Mouse (Mus musculus): Measurements from ENCODE around the gene Odf3b. TPM values are rescaled to one million over a fixed set of nuclear protein-coding genes. Genes with fewer than 3 reads are reported as not detected.

Odf3b gene
- total and polyA plus RNA-seq, 2 experiments from 2014 or later: 8.6 to 10.7 TPM

DNA sequence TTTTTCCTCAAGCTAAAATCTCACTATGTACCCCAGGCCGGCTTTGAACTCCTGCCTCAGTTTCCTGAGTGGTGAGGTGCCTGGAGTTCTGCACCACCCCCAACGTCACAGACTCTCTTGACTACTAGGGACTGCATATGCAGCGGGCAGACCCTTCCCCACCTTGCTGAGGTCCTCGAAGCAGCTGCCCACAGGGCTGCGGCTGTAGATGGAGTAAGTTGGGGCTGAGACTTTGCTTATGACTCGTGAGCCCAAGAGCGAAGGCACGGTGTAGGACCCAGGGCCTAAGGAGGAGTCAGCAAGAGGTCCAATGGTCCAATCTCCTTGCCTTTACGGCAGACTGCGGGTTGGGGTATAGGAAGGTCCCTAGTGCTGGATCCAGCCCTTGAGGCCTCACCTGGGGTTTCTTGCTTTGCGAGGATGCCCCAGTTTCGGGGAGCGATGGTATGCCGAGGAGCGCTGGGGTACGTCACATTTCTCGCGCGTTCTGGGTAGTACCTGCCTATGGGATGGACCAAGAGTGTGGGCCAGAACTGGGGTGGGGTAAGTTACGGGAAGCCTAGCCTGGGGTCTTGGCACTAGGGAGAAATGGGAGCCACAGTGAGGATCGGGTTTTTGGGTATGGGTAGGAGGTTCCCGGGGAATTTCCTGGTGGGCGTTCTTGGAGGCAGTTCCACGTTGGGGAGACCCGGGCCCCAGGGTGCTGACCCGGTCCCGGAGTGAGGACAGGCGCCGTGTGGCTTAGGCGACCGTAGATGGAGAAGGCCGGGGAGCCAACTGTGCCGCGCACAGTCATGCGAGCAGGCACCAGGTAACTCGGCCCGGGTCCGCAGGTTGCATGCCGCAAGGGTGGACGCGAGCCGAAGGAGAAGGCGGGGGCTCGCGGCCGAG, 899 bp downstream of the Odf3b start:
- DNase-seq (ENCODE audit: low spot score): no peak
- no peaks in the 10 kb centered on the region for H3K36me3 ChIP-seq (ENCODE audit: insufficient read depth, low read length)
- 14% methylated on average over 46 of the region's 46 CpGs for WGBS
- peaks cover 16% of the 10 kb centered on the region for H3K4me1 ChIP-seq (ENCODE audit: insufficient read depth, low read length)
- H3K27ac ChIP-seq (ENCODE audit: low read depth, low read length): no peak overlapping the region
- H3K4me2 ChIP-seq (ENCODE audit: low read depth, low read length, poor library complexity, severe bottlenecking): peak overlapping the region; percentile 66
- H3K27me3 ChIP-seq (ENCODE audit: insufficient read depth, low read length): peaks cover 32% of the 10 kb centered on the region
- 0 out of 2 replicates have a peak overlapping the region, but pooled peaks have one; percentile 25 for H3K9ac ChIP-seq (replicated peaks; ENCODE audit: low read length, poor library complexity, severe bottlenecking)
- no peak for ATAC-seq (ENCODE audit: low FRiP score)
- H3K9me3 ChIP-seq (ENCODE audit: low read length): no peaks in the 10 kb centered on the region
- TF ChIP-seq CTCF (IDR thresholded peaks at IDR 0.05): no peak
- H3K4me3 ChIP-seq (ENCODE audit: low read depth, low read length): peak overlapping the region; percentile 33

DNA sequence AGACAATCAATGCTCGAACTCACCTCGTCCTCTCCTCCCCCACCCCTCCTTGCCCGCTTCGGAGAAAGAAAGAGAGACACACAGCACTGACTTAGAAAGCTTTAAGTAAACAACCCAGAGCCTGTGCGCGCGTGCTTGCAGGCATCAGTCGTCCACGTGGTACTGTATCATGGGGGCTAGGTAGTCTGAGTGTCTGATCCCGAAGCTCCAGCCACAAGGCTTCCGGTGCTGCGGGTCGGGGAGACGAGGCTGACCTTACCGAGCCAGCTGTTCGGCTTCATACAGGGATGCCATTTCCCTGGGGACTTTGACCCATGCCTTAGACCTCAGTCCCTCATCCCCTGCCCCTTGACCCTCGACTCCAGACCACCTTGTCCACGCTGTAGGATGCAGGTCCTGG, 1.7 kb downstream of the Odf3b start:
- Histone ChIP-seq H3K4me2 (ENCODE audit: low read depth, low read length, poor library complexity, severe bottlenecking) (no peak overlapping the region), H3K27me3 (ENCODE audit: insufficient read depth, low read length) (peaks cover 32% of the 10 kb centered on the region), H3K4me3 (ENCODE audit: low read depth, low read length) (0 out of 2 replicates have a peak overlapping the region, but pooled peaks have one; percentile 5), H3K4me1 (ENCODE audit: insufficient read depth, low read length) (peaks cover 16% of the 10 kb centered on the region), H3K36me3 (ENCODE audit: insufficient read depth, low read length) (peaks cover 2% of the 10 kb centered on the region; the same call in 1 of the 2 replicates), H3K9me3 (ENCODE audit: low read length) (no peaks in the 10 kb centered on the region), H3K27ac (ENCODE audit: low read depth, low read length) (no peak overlapping the region), H3K9ac (replicated peaks; ENCODE audit: low read length, poor library complexity, severe bottlenecking) (no peak overlapping the region)
- TF ChIP-seq CTCF (IDR thresholded peaks at IDR 0.05): no peak
- DNase-seq (ENCODE audit: low spot score) (no peak), ATAC-seq (ENCODE audit: low FRiP score) (no peak)
- WGBS: 9% methylated on average over 18 of the region's 18 CpGs

DNA sequence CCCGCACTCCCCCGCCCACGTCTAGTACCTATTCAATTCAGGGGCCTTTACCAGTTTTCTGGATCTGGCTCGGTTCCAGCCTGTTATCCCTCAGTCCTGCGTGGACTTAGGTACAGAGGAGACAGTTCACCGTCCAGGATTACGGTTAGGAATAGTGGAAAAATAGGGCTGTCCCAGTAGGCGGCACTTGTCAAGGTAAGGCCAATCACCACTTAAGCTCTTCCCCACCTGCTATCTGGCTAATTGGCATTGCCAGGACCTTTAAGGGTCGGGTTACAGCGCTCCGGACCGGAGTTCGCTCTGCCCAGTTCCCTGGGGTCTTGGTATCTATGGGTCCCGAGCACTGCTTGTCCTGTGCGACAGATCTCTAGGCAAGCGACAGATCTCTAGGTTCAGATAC, 2.1 kb downstream of the Odf3b start, which contains the start of gene Tymp:
Tymp (minus strand) TSS at position 83 of the 400 bp plus-strand sequence.
- peaks cover 6% of the 10 kb centered on the region for H3K36me3 ChIP-seq (ENCODE audit: insufficient read depth, low read length)
- TF ChIP-seq CTCF (IDR thresholded peaks at IDR 0.05): no peak

DNA sequence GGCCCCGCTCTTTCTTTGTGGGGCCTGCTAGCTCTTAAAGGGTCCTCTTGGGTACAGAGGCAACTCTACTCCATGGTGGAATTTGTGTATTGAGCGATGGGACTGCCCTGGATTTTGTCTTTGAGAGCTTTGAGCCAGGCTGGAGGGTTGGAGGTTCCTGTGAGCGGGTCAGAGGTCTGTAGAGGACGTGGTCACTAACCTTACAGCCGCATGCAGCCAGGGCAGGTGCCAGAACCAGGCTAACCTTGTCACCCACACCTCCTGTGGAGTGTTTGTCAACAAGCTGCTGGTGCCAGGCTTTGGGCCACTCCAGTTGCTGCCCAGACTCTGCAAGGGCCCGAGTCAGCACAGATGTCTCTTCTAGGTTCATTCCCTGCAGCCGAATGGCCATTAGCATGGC, 3.0 kb downstream of the Odf3b start:
- Histone ChIP-seq H3K27ac (ENCODE audit: low read depth, low read length) (no peak overlapping the region), H3K4me1 (ENCODE audit: insufficient read depth, low read length) (peaks cover 16% of the 10 kb centered on the region), H3K9ac (replicated peaks; ENCODE audit: low read length, poor library complexity, severe bottlenecking) (no peak overlapping the region), H3K27me3 (ENCODE audit: insufficient read depth, low read length) (peaks cover 32% of the 10 kb centered on the region), H3K36me3 (ENCODE audit: insufficient read depth, low read length) (peaks cover 15% of the 10 kb centered on the region), H3K4me3 (ENCODE audit: low read depth, low read length) (no peak overlapping the region), H3K4me2 (ENCODE audit: low read depth, low read length, poor library complexity, severe bottlenecking) (no peak overlapping the region), H3K9me3 (ENCODE audit: low read length) (no peaks in the 10 kb centered on the region)
- 85% methylated on average over 7 of the region's 7 CpGs for WGBS
- TF ChIP-seq CTCF (IDR thresholded peaks at IDR 0.05): no peak
- DNase-seq (ENCODE audit: low spot score): no peak
- no peak for ATAC-seq (ENCODE audit: low FRiP score)

More for the DNA sequence above, 2.1 kb downstream of the Odf3b start, which contains the start of gene Tymp:
- no peak within 1 kb of the TSS for H3K9ac ChIP-seq (replicated peaks; ENCODE audit: low read length, poor library complexity, severe bottlenecking)
- H3K9me3 ChIP-seq (ENCODE audit: low read length): no peaks in the 10 kb centered on the region
- no peak within 1 kb of the TSS for H3K27ac ChIP-seq (ENCODE audit: low read depth, low read length)
- H3K4me1 ChIP-seq (ENCODE audit: insufficient read depth, low read length): peaks cover 16% of the 10 kb centered on the region
- H3K4me2 ChIP-seq (ENCODE audit: low read depth, low read length, poor library complexity, severe bottlenecking): no peak within 1 kb of the TSS
- H3K4me3 ChIP-seq (ENCODE audit: low read depth, low read length): 0 out of 2 replicates have a peak within 1 kb of the TSS, but pooled peaks have one; percentile 5
- no peak for ATAC-seq (ENCODE audit: low FRiP score)
- DNase-seq (ENCODE audit: low spot score): no peak
- peaks cover 32% of the 10 kb centered on the region for H3K27me3 ChIP-seq (ENCODE audit: insufficient read depth, low read length)
- WGBS: 29% methylated on average over 16 of the region's 16 CpGs

DNA sequence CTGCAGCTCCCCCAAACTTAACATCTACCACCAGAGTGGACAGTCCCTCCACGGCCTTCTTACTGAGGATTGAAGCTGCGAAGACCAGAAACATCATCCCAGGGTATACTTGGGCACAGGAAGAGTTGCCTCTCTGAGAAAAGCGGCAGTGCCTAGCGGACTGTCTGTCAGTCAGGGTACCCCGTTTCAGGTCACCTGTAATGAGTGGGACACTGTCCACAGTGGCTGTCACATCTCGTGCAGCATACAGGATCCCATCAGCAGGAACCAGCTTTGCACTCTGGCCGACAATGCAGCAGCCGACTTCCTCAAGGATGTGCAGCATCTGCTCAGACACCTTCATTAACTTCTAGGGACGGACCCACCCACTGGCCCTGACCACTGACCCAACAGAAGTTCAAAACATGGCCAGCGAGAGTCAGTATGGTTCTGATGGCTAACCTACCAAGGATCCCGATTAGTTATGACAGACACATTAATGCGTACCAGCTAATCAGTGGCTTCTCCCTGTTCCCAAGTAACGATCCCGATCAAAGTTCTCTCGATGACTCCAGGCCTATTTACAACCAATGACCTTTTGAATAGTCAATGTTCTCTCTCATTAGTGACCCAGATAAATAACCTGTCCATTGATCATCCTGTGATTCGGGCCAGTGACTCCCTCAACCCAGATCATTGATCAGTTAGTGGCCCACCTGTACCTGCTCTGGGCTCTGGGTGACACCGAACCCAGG, 4.1 kb downstream of the Odf3b start:
- WGBS: 93% methylated on average over 17 of the region's 17 CpGs
- ATAC-seq (ENCODE audit: low FRiP score): no peak

More for the DNA sequence above, 4.1 kb downstream of the Odf3b start:
- TF ChIP-seq CTCF (IDR thresholded peaks at IDR 0.05): no peak
- Histone ChIP-seq H3K4me1 (ENCODE audit: insufficient read depth, low read length) (peaks cover 16% of the 10 kb centered on the region), H3K36me3 (ENCODE audit: insufficient read depth, low read length) (peaks cover 21% of the 10 kb centered on the region), H3K9me3 (ENCODE audit: low read length) (no peaks in the 10 kb centered on the region), H3K4me2 (ENCODE audit: low read depth, low read length, poor library complexity, severe bottlenecking) (peak overlapping the region; percentile 84), H3K27me3 (ENCODE audit: insufficient read depth, low read length) (peaks cover 32% of the 10 kb centered on the region), H3K27ac (ENCODE audit: low read depth, low read length) (no peak overlapping the region), H3K4me3 (ENCODE audit: low read depth, low read length) (no peak overlapping the region), H3K9ac (replicated peaks; ENCODE audit: low read length, poor library complexity, severe bottlenecking) (no peak overlapping the region; the same call in 1 of the 2 replicates)
- DNase-seq (ENCODE audit: low spot score): no peak
